Mouse (Mus musculus) kidney, adult 2 months (tissue): ENCODE data around the gene Elmo1.

ENCODE experiments used
- CTCF ChIP-seq: fragments of 200-500 bp; conservative IDR thresholded peaks from 2 replicates; pipeline ENCODE4 v1.5.1; 2011; ENCODE audit warnings: low read depth, mild to moderate bottlenecking, control low read depth, low read length, moderate library complexity, mixed read lengths; ENCODE audit not compliant: insufficient read depth, insufficient read length
- POLR2A ChIP-seq: fragments of 200-500 bp; IDR thresholded peaks from one replicate; pipeline ENCODE4 v1.6.1; 2011; ENCODE audit warnings: low read depth, low read length, control low read depth

- TF ChIP-seq CTCF (no peak), POLR2A (no peak)
Observed at GRCm38 (mm10) chr13:20585868-20586267, 495.5 kb downstream of the Elmo1 start.
